Mouse (Mus musculus) erythroblast, embryonic 14.5 days (primary cell): ENCODE results near the gene Gnl3l. TPM values are rescaled to one million over a fixed set of nuclear protein-coding genes. Genes with fewer than 3 reads are reported as not detected.
A peak's percentile ranks its signal among the peaks of the same experiment; 100 is the strongest.

Experiments
- H3K27me3 ChIP-seq: 2 replicates; pipeline ENCODE4 v1.6.1; 2012; ENCODE audit warnings: inconsistent platforms; ENCODE audit not compliant: control insufficient read depth
- H3K36me3 ChIP-seq: 2 replicates; pipeline ENCODE4 v1.6.1; 2012; ENCODE audit warnings: mild to moderate bottlenecking, inconsistent platforms; ENCODE audit not compliant: control insufficient read depth
- H3K4me1 ChIP-seq: 2 replicates; pipeline ENCODE4 v1.6.1; 2012; ENCODE audit warnings: inconsistent platforms; ENCODE audit not compliant: control insufficient read depth
- H3K4me3 ChIP-seq: replicated peaks from 2 replicates; pipeline ENCODE3; 2012; ENCODE audit warnings: moderate library complexity, mild to moderate bottlenecking, inconsistent platforms
- H3K9me3 ChIP-seq: 2 replicates; pipeline ENCODE4 v1.6.1; 2012; ENCODE audit warnings: low read length, inconsistent platforms, mixed read lengths; ENCODE audit not compliant: control insufficient read depth
- GATA1 ChIP-seq: IDR thresholded peaks from 2 replicates; pipeline ENCODE4 v1.6.1; 2012; ENCODE audit warnings: low read length, inconsistent platforms, mixed read lengths
- TAL1 ChIP-seq: IDR thresholded peaks from 3 replicates; pipeline ENCODE4 v1.6.1; 2012; ENCODE audit warnings: low read length, inconsistent platforms, mixed read lengths
- polyA plus RNA-seq: library from polyadenylated mRNA; stranded (reverse); fragments of >175 nt; gene quantifications from 2 replicates; pipeline ENCODE4 v1.2.3, GENCODE M21; 2012

Gene Gnl3l
- 0.04 and 0.08 TPM in 2 replicates for polyA plus RNA-seq

DNA sequence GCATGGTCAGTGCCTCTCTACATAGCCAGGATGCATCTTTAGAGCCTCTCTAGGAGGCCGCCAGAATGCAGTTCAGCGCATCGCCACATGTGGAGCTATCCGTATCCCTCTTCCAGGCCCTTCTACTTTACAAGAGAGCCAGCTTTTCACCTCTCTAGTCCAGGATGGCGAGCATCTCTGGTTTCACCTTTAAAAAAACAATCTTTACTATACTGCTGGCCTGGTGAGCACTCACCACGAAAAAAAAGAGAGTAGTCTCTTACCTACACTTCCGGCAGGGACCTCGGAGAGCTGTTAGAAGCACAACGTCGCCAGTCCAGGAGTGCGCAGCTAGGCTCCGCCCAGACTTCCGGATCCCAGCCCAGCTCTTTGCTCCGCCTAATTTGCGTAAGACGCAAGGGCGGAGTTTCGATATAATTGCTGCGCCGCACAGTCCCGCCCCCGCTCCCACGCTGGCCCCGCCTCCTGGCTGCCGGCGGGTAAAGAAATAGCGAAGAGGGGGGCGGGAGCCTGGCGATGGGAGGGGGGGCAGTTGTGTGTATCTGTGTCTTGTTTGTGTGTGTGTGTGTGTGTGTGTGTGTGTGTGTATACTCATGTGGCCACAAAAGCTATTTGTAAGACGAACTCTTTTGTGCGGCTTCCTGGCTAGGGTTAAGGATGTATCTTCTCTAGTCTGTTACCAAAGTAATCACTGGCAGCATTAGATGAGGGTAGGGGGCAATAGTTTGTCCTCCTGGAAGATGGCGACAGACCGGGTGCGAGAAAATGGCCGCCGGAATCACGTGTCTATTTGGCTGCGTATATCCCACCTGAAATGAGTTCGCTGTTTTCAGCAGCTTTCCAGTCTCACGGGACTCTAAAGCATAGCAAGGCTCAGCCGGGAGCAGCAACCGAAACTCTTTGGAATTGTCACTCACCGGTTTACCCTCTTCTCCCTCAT, at the start of gene Gnl3l:
Gnl3l (minus strand) TSS at position 385 of the 940 bp plus-strand sequence.
- Histone ChIP-seq H3K36me3 (peaks cover 16% of the 10 kb centered on the region), H3K4me1 (peaks cover 25% of the 10 kb centered on the region), H3K4me3 (peak within 1 kb of the TSS; percentile 75), H3K9me3 (no peaks in the 10 kb centered on the region), H3K27me3 (no peaks in the 10 kb centered on the region; the same call in 1 of the 2 replicates)
- TF ChIP-seq TAL1 (no peak), GATA1 (no peak)

- Histone ChIP-seq H3K36me3 (no peaks in the 10 kb centered on the region), H3K27me3 (no peaks in the 10 kb centered on the region), H3K4me3 (no peak overlapping the region), H3K4me1 (no peaks in the 10 kb centered on the region), H3K9me3 (no peaks in the 10 kb centered on the region)
- TF ChIP-seq GATA1 = no peak
These were observed 49.0 kb upstream of the Gnl3l start for GRCm38 (mm10) chrX:151066071-151066666.

DNA sequence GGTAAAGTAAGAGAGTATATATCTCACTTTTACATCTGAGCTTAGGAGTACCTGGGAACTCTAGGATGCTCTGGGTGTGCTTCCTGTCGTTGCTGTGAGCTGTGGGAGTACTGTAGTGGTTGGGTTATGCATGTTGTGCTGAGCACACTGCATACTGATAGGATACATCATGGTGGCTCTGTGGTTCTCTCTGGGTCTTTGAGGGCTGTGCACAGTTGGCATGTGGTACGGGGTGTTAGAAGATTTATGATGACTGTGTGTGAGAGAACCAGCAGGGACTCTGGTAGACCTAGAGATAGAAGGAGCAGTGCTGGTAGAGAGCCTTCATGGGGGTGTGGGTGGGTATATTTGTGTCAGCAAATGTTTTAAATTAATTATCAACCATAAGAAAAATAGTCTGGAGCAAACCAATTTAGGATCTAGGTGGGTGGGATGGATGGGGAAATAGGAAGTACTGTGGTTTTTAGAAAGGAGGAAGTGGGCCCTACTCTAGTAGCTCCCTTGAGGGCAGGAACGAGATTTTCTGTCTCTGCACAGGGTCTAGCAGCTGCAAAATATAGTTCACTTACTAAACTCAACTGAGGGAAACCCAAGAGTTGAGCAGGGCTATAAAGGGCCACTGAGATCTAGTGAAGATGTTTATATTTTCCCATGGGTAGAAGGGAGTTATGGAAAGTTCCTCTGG, 44.6 kb upstream of the Gnl3l start:
- Histone ChIP-seq H3K4me1 (no peaks in the 10 kb centered on the region), H3K4me3 (no peak overlapping the region), H3K36me3 (no peaks in the 10 kb centered on the region), H3K27me3 (no peaks in the 10 kb centered on the region), H3K9me3 (no peaks in the 10 kb centered on the region)
- TF ChIP-seq GATA1 = no peak
- no peak for TF ChIP-seq TAL1

DNA sequence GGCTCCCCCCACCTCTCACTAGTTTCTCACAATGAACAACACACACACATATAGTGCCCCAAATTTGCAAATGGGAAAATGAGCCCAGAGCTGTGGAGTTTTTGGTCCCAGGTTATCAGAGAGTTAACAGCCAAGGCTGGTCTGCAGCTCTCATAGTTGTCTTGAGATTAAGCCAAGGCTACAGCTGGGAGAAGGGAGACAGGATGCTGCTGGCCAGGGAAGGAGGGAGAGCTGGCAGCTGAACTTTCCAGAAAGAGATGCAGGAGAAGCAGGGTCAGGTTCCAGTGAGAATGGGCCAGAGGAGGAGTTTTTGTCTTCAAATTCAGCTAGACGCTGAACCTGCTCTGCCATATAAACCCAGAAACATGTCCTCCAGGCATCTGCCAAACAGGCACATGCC, 42.2 kb upstream of the Gnl3l start:
- no peak overlapping the region for H3K4me3 ChIP-seq
- no peaks in the 10 kb centered on the region for H3K9me3 ChIP-seq
- no peaks in the 10 kb centered on the region for H3K27me3 ChIP-seq
- TF ChIP-seq GATA1 (no peak), TAL1 (no peak)
- no peaks in the 10 kb centered on the region for H3K4me1 ChIP-seq
- H3K36me3 ChIP-seq = no peaks in the 10 kb centered on the region

- no peak overlapping the region for H3K4me3 ChIP-seq
- no peaks in the 10 kb centered on the region for H3K9me3 ChIP-seq
- H3K36me3 ChIP-seq = no peaks in the 10 kb centered on the region
- H3K4me1 ChIP-seq = no peaks in the 10 kb centered on the region
- no peaks in the 10 kb centered on the region for H3K27me3 ChIP-seq
- no peak for TF ChIP-seq TAL1
These were observed 38.4 kb upstream of the Gnl3l start for GRCm38 (mm10) chrX:151055559-151055958.

GRCm38 (mm10) chrX:151054489-151054888, 37.4 kb upstream of the Gnl3l start:
- no peaks in the 10 kb centered on the region for H3K9me3 ChIP-seq
- H3K4me1 ChIP-seq = no peaks in the 10 kb centered on the region
- H3K36me3 ChIP-seq = no peaks in the 10 kb centered on the region
- peaks cover 2% of the 10 kb centered on the region for H3K27me3 ChIP-seq
- no peak overlapping the region for H3K4me3 ChIP-seq
- TF ChIP-seq TAL1 = no peak
- TF ChIP-seq GATA1 = no peak

- Histone ChIP-seq H3K4me1 (no peaks in the 10 kb centered on the region), H3K27me3 (peaks cover 43% of the 10 kb centered on the region), H3K36me3 (no peaks in the 10 kb centered on the region), H3K4me3 (no peak overlapping the region), H3K9me3 (peaks cover 21% of the 10 kb centered on the region)
- TF ChIP-seq TAL1 (no peak), GATA1 (no peak)
These were observed 33.2 kb upstream of the Gnl3l start for GRCm38 (mm10) chrX:151050337-151050736.

- Histone ChIP-seq H3K4me1 (no peaks in the 10 kb centered on the region), H3K27me3 (peaks cover 46% of the 10 kb centered on the region), H3K36me3 (no peaks in the 10 kb centered on the region), H3K4me3 (no peak overlapping the region), H3K9me3 (peaks cover 21% of the 10 kb centered on the region)
- TF ChIP-seq GATA1 (no peak), TAL1 (no peak)
These were observed 32.6 kb upstream of the Gnl3l start for GRCm38 (mm10) chrX:151049661-151050215.
